Mouse (Mus musculus): ENCODE measurements around the gene Nxph1.

Nxph1 gene

DNA sequence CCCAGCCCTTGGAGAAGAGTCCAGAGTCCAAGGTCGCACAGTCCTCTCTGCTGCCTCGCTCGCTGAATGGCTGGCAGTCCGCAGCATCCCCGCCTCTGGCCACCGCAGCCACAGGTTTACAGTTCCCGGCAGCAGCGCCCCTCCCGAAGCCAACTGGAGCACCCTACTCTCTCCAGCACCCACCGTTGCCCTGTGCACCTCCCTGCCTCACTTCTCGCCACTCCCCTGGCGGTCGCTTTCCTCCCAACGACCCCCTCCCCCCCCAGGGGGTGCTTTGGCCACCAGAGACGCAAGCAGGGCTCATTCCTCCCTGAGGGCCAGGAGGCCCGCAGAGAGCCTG lies at the start of gene Nxph1:
TSS of gene Nxph1 (plus strand) at position 301 of the 340 bp plus-strand sequence.
- no peak for DNase-seq (ENCODE audit: low spot score)

DNA sequence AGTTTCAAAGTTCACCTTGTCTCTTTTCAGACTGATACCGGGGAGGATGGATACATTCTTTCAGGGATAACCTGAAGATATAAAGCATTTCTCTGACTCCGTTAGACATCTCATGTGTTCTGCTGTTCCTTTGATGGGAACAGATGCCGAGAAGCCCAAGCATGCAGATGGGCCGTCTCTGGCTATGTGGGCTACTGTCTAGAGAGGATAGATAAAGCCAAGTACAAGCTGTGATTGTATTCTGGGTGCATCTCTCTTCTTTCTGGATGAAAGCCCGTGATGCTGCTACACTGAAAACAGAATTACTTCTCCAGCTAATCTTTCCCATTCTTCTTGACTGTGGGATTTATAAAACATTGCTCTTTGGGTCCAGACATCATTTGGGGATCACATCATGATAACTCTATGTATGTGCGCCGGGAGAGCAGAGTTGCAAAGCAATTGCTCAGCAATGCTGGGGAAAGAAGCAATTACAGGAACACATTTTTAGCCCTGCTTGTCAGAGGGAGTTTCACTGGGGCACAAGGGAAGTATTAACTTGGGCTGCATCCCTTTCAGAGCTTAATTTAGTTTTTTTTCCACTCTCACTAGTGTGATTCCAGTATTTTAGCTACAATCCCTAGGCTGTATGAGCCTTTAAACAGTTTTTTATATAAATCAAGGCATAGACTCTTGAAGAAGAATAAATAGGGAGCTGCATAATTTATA lies 48.1 kb upstream of the Nxph1 start:
- peak; percentile 40 for DNase-seq (ENCODE audit: low spot score)

DNA sequence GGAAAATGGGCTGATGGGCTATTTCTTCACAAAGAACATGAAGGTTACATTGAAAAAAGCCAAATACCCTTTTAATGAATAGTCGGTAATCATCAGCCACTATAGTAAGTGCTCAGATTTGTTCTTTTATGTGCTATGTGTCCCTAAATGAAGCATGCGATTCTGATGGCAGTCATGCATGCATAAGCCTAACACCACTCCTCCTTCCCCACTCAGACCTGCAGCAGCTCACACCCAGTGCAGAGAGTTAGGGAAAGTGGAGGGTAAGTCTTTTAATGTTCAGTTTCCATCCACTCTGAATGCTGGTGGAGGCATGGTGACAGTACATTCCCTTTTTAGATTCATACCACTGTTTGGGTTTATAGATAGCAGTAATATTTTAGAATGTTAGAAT lies 47.5 kb upstream of the Nxph1 start:
- DNase-seq (ENCODE audit: low spot score), result no peak

GRCm38 (mm10) chr6:8907917-8908316 lies 40.3 kb upstream of the Nxph1 start:
- DNase-seq (ENCODE audit: low spot score), result no peak

DNA sequence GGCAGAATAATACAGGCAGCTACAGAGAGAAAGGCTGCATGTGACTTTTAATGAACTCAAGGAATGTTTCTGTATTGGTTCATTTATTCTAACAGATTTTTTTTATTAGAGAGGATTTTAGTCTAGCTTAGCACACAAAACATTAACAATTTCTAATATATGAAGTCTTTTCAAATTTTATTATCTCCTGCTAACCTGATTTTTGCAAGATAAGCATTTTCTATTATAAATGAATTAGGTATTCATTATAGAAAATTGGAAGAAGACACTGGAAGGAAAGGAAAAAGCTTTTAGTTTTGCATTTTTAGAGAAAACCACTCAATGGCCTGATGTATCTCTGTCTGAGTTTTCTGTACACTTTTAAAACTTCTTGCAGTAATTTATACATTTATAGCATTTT lies 34.8 kb upstream of the Nxph1 start:
- DNase-seq (ENCODE audit: low spot score), result no peak

- DNase-seq (ENCODE audit: low spot score), result no peak
These were observed 33.5 kb upstream of the Nxph1 start for GRCm38 (mm10) chr6:8914682-8915081.

- no peak for DNase-seq (ENCODE audit: low spot score)
These were observed 23.8 kb upstream of the Nxph1 start for GRCm38 (mm10) chr6:8924481-8924880.

GRCm38 (mm10) chr6:8935241-8935640 lies 13.0 kb upstream of the Nxph1 start:
- no peak for DNase-seq (ENCODE audit: low spot score)

DNA sequence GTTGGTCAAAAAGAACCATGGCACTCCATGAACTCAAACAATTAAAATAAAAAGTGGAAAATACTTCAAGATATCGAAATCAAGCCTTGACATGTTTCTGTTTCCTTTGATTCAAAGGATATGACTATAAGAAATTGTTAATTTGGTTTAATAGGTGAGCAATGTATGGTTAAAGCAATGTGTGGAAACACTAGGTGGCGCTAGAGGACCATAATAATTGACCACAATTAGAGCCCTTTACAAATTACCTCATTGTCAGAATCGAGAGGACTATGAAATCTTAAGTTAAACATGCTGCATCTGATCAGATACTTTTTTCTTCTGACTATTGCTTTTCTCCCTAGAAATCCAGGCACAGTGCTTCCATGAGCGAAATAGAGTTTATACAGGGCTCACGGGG lies 12.5 kb upstream of the Nxph1 start:
- DNase-seq (ENCODE audit: low spot score), result peak; percentile 62

DNA sequence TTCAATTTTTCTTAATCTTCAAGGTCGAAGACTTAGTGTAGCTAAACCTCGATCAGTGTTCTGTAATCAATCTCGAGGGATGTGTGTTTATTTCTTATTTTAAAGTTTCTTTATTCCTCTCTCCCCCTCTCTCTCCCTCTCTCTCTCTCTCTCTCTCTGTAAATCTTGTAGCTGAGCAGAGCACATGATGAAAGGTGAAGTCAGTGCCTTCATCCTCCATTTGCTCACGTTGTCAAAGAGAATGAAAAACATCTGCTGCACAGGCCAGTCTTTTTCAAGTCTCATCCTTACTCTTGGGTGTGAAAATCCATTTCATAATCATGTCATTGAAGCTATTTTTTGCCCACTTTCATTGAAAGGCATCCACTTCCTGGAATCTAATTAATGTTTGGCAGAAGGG lies 12.1 kb upstream of the Nxph1 start:
- DNase-seq (ENCODE audit: low spot score), result no peak

GRCm38 (mm10) chr6:8948471-8949411 lies 510 bp downstream of the Nxph1 start:
- no peak for DNase-seq (ENCODE audit: low spot score)

- no peak for DNase-seq (ENCODE audit: low spot score)
These were observed 1.5 kb downstream of the Nxph1 start for GRCm38 (mm10) chr6:8949665-8950201.

GRCm38 (mm10) chr6:8950611-8951325 lies 2.5 kb downstream of the Nxph1 start:
- no peak for DNase-seq (ENCODE audit: low spot score)

GRCm38 (mm10) chr6:8951326-8951695 lies 3.1 kb downstream of the Nxph1 start:
- peak; percentile 55 for DNase-seq (ENCODE audit: low spot score)

DNA sequence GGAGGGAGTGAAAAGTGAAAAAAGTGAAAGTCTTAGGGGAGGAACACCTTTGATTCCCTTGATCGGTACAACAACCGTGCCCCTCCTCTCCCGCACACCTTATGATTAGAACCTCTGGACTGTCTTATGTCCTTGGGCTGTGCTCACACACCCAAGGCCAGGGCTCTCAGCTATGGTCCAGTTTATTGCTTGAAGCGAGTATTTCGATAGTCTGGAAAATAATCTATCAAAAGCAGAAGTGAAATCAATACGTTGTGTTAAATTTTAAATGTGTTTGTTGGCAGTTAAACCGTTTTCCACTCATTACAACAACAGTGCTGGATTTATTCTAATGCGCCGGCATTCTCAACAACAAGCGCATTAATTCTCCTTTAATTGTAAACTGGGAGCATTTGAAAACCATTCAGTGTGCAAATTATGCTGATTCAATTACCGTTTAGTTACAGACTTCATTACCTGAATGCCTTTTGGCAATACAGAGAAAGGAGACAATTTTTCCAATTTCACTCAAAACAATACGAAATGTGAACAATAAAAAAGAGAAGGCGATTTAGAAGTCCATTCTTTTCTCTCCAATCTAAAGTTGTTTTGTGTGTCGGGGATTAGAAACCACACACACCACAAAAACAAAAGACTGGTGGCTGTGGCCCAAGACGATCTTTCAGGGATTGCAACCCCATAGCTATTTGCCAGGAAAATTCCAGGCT lies 3.8 kb downstream of the Nxph1 start:
- no peak for DNase-seq (ENCODE audit: low spot score)

- no peak for DNase-seq (ENCODE audit: low spot score)
These were observed 7.7 kb downstream of the Nxph1 start for GRCm38 (mm10) chr6:8955817-8956529.

DNA sequence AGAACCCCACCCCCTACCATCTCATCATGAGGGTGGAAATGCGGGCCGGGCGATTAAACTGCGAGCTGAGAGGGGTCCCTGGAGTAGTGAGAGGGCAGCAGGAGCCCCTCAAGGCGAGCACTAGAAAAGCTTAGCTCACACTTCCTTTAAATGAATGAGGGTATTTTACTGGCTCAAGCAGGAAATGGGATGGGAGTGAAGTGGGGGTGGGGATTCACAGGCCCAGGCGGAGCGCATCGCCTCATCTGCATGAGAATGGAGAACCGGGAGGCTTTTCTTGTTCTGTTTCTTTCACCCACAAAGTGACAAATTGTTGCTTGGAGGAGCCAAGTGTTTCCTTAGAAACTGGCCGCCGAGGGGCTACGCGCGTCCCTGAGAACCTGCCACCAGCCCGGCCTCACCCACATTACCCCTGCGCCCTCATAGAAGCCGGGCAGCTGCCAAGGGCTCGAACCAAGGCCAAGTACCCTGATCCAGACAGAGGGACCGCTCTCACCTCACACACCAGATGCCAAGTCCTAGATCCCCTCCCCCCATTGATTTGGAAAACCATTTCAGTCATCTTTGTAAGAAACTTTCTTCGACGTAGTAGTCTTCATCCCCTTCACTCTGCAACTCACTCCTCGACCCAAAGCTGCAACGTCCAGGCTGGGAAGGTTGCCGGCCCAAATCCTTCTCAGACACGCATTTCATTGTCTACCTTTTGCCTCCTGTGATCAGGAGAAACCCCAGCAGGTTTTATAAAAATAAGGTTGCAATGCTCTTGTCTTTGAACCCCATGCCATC lies 8.7 kb downstream of the Nxph1 start:
- no peak for DNase-seq (ENCODE audit: low spot score)

DNA sequence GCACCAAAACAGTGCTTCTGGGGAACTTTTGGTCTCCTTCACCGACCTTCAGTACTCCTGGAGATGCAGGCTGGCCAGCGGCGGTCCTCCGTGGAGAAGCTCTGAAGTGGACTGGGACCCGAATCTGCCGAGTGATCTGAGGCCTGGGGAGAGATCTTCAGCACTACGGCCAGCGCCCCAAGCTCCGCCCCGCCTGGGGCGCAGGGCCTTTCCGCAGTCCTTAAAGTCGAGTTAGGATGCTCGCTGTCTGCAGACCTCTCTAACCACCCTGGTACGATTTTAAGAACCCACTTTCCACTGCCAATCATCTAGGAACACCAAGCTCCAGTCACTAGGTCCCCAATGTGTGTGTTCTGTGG lies 9.3 kb downstream of the Nxph1 start:
- DNase-seq (ENCODE audit: low spot score), result no peak

DNA sequence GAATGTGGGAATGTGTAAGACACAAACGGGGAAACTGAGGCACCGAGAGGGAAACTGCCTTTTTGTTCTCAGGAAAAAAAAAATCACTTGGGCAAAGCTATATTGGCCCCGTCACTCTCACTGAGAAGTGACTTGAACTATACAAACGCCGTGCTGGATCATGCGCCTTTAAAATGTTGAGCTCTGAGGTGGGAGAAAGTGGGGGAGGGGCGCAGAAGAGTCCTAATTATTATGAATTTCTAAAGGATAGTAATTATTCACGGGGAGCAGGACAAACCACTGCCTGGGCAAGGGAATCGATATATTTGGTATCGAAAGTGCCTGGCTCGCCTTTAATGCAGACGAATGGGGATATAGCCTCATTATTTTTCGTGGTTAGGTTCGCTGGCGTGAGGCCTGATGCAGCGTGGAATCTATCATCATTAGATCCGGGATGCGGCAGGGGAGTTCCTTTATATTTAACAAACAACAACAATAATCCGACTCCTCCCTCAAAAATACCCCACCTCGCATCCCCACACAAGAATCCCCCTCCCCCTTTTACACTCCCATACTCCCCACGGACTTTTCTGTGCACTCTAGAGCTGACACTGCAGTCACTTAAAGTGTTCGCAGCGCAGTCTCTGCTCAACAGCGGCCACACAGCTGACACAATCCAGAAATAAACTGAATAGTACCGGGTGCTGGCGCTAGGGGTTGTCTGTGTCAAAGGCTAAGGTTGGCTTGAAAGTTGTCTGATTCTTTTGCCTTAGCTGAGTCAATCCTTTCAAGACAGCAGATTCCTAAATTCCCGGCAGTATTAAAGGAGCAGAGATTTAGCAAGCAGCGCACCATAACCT lies 10.1 kb downstream of the Nxph1 start:
- DNase-seq (ENCODE audit: low spot score), result no peak

GRCm38 (mm10) chr6:8959810-8960209 lies 11.6 kb downstream of the Nxph1 start:
- no peak for DNase-seq (ENCODE audit: low spot score)
